8 mouse cellular contexts compared by ENCODE assay signal in the genomic region with DNA sequence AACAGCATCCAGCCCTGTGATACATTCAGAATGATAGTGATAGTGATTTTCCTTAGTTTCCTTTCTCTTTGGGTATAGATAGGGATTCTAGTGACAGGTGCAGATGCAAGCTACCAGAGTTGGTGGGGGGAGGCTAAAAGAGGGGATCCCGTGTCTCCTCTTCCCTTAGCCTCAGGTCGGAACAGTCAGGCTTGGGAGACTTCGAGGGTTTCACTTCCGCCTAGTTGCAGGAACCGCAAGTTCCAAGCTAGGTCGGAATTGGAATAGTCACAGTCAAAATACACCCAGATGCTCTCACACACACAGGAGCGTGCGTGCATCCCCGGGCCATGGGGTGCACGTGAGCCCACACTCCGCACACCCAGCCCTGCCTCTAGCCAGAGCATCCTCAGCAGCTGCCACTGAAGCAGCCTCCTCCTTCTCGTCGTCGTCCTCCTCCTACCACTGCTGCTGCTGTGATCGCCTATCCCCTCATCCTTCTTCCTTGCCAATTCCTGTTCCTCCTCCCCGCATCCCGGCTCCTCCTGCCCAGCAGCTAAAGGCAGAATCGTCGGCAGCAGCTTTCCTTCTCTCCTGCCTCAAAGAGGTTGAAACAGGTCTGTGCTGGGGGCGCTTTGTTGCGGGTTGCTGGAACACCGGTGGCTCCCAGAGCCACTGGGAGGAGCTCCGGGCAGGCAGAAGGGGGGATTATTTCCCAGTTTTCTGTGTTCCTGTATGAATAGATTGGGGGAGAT. TPM values are rescaled to one million over a fixed set of nuclear protein-coding genes. Genes with fewer than 3 reads are reported as not detected.
DNase-seq lines count a peak whose midpoint lies in the region; ATAC-seq and TF ChIP-seq lines count a peak whose summit lies in the region.

A gene (plus strand): TSS at position 424 of the 734 bp plus-strand sequence.

- peaks cover 6% of the 10 kb centered on the region; the same call in 1 of the 2 replicates for H3K4me1 ChIP-seq in hindbrain, embryonic 13.5 days (replicated peaks)
- H3K4me1 ChIP-seq in limb, embryonic 13.5 days: no peaks in the 10 kb centered on the region

- TF ChIP-seq CTCF in Patski (IDR thresholded peaks at IDR 0.05): no peak

- ATAC-seq in cerebellum, adult (ENCODE audit: insufficient number of reproducible peaks, low FRiP score, low TSS enrichment): peak; percentile 66; the same call in 1 of the 2 replicates
- peak; percentile 54 for ATAC-seq in Patski
- peak; percentile 90 for ATAC-seq in hindbrain, embryonic 13.5 days (ENCODE audit: low FRiP score)
- no peak for ATAC-seq in limb, embryonic 13.5 days (ENCODE audit: low FRiP score, low read depth)

- peak within 1 kb of the TSS; percentile 48 for H3K4me3 ChIP-seq in hindbrain, embryonic 13.5 days
- peak within 1 kb of the TSS; percentile 45 for H3K4me3 ChIP-seq in limb, embryonic 13.5 days

- POLR2A ChIA-PET in Patski (lab: Charles Lee): no interaction called here

- peak within 1 kb of the TSS; percentile 92 for H3K27ac ChIP-seq in hindbrain, embryonic 13.5 days
- no peak within 1 kb of the TSS for H3K27ac ChIP-seq in limb, embryonic 13.5 days

- peak within 1 kb of the TSS; percentile 54 for H3K4me2 ChIP-seq in hindbrain, embryonic 13.5 days
- H3K4me2 ChIP-seq in limb, embryonic 13.5 days (replicated peaks): peak within 1 kb of the TSS; percentile 63

- no peaks in the 10 kb centered on the region for H3K36me3 ChIP-seq in hindbrain, embryonic 13.5 days
- no peaks in the 10 kb centered on the region for H3K36me3 ChIP-seq in limb, embryonic 13.5 days

- WGBS in hindbrain, embryonic 13.5 days: 20% methylated on average over 23 of the region's 23 CpGs
- WGBS in limb, embryonic 13.5 days: 9% methylated on average over 23 of the region's 23 CpGs

- peak within 1 kb of the TSS; percentile 78 for H3K9ac ChIP-seq in hindbrain, embryonic 13.5 days
- H3K9ac ChIP-seq in limb, embryonic 13.5 days: peak within 1 kb of the TSS; percentile 65

- no peak for DNase-seq in cerebellum, adult 11-12 months
- no peak for DNase-seq in Patski (ENCODE audit: low read depth, low spot score)
- peak; percentile 24 for DNase-seq in embryo, embryonic 9.5 days (ENCODE audit: extremely low spot score)
- DNase-seq in right cerebral cortex, postnatal 25 days: peak; percentile 42
- no peak for DNase-seq in spleen, postnatal 36 days (ENCODE audit: low spot score in 2 of 2)

- CTCF ChIA-PET in Patski (lab: Charles Lee): interaction anchor here (1.0 to 1.4 kb wide), 3 partner anchors 10 to 53 kb away, joined by 3 read pairs; no protein-coding TSS in a partner anchor

- H3K27me3 ChIP-seq in Patski: peaks cover 46% of the 10 kb centered on the region
- H3K27me3 ChIP-seq in hindbrain, embryonic 13.5 days: peaks cover 5% of the 10 kb centered on the region; the same call in 1 of the 2 replicates
- H3K27me3 ChIP-seq in limb, embryonic 13.5 days: peaks cover 15% of the 10 kb centered on the region; the same call in 1 of the 2 replicates

- no peaks in the 10 kb centered on the region for H3K9me3 ChIP-seq in hindbrain, embryonic 13.5 days
- no peaks in the 10 kb centered on the region for H3K9me3 ChIP-seq in limb, embryonic 13.5 days

- in situ Hi-C loops in Patski (cut with MboI; ENCODE audit: low pct_unique_long_range_greater_than_20kb): no loop called here

RNA-seq across cellular contexts. Expression of the gene that starts here (rescaled TPM):
- 10.1 TPM for polyA plus RNA-seq in Patski (2021)
- 144 and 156 TPM in 2 replicates for polyA plus RNA-seq in hindbrain, embryonic 13.5 days (2015; fragmentation: Nextera tagmentation; extraction: Ambion mirVana)
- polyA plus RNA-seq in limb, embryonic 13.5 days (2015; fragmentation: Nextera tagmentation; extraction: Ambion mirVana): 20.4 and 22.2 TPM in 2 replicates

Comparison
In these comparisons a context has a peak if more than half of its experiments do, and no peak if none do; other contexts are left out.
1. DNase-seq: peak in embryo, embryonic 9.5 days (single experiment) and right cerebral cortex, postnatal 25 days (single experiment); none in cerebellum, adult 11-12 months (single experiment), Patski (single experiment) and spleen, postnatal 36 days (0 of 2).